In the genomic region with DNA sequence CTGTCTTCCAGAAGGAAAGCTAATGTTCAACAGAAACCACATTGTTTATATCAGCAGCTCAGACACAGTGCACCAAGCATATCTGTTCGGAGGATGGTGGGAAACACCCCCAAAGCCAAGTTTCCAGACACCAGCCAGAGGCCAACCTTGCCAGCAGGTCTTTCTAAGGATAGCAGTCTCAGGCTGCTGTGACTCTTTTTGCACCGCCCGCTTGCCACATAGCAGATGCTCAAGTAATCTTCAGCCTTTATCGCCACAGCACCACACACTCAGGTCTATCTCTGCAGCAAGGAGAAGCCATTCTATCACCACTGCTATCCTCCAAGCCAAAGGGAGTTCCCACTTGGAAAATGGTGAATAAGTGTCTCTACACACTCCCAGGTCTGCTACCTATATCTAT, we compare ENCODE assay signal across 23 mouse cellular contexts.
DNase-seq lines count a peak whose midpoint lies in the region; ATAC-seq and TF ChIP-seq lines count a peak whose summit lies in the region.
"Had no signal": no experiment of that assay in that cellular context is flagged by ENCODE, and none has a peak within 500 bp of the region (broad histone marks: within the 10 kb centered on the region; RNA-seq: fewer than 3 reads in every experiment).

No protein-coding gene starts in this region.

- DNase-seq in layer of hippocampus, adult 2 months (ENCODE audit: low spot score in 2 of 2) = no peak
- no peak for DNase-seq in layer of hippocampus, adult 9-11 months
- DNase-seq in limb, embryonic 10.5 days (ENCODE audit: low spot score) = no peak
- peak; percentile 61 for DNase-seq in brain, adult 2 months (ENCODE audit: low read depth, low spot score)
- no peak for DNase-seq in adrenal gland, postnatal 4 days (ENCODE audit: low spot score in 2 of 2)
- DNase-seq: adrenal gland, adult 2 months; adrenal gland, postnatal 10 days; adrenal gland, postnatal 25 days; cerebellum, adult 11 months; cerebellum, adult 18-20 months; cerebellum, adult 8-10 months; cerebellum, adult 9-11 months; cerebellum, postnatal 14 days; cerebellum, postnatal 36 days; embryo, embryonic 11 days had no signal

- H3K27ac ChIP-seq in layer of hippocampus, adult 2 months = peak overlapping the region; percentile 83
- H3K27ac ChIP-seq in limb, embryonic 12.5 days = peak overlapping the region; percentile 9; the same call in 1 of the 2 replicates
- H3K27ac ChIP-seq in limb, embryonic 10.5 days = no peak overlapping the region
- H3K27ac ChIP-seq: embryonic facial prominence, embryonic 13.5 days; embryonic facial prominence, embryonic 15.5 days; forebrain, embryonic 10.5 days; forebrain, embryonic 12.5 days had no signal

- ATAC-seq in limb, embryonic 12.5 days (ENCODE audit: insufficient number of reproducible peaks, insufficient read depth, low FRiP score, low TSS enrichment, low read depth) = no peak
- ATAC-seq: forebrain, embryonic 14.5 days; forebrain, embryonic 16.5 days had no signal

- WGBS in limb, embryonic 12.5 days = 78% methylated on average over 4 of the region's 4 CpGs
- 85% methylated on average over 4 of the region's 4 CpGs for WGBS in limb, embryonic 10.5 days

- H3K36me3 ChIP-seq in limb, embryonic 12.5 days = no peaks in the 10 kb centered on the region
- H3K36me3 ChIP-seq in limb, embryonic 10.5 days = no peaks in the 10 kb centered on the region
- H3K36me3 ChIP-seq: embryonic facial prominence, embryonic 13.5 days; embryonic facial prominence, embryonic 15.5 days; forebrain, embryonic 10.5 days; forebrain, embryonic 12.5 days had no signal

- no peak overlapping the region for H3K9ac ChIP-seq in limb, embryonic 12.5 days (replicated peaks)
- H3K9ac ChIP-seq: embryonic facial prominence, embryonic 13.5 days; embryonic facial prominence, embryonic 15.5 days; forebrain, embryonic 12.5 days had no signal

- peaks cover 9% of the 10 kb centered on the region for H3K4me1 ChIP-seq in limb, embryonic 12.5 days (replicated peaks)
- peaks cover 4% of the 10 kb centered on the region; the same call in 1 of the 2 replicates for H3K4me1 ChIP-seq in limb, embryonic 10.5 days
- H3K4me1 ChIP-seq: embryonic facial prominence, embryonic 15.5 days had no signal

- no peak overlapping the region for H3K4me2 ChIP-seq in limb, embryonic 12.5 days
- H3K4me2 ChIP-seq: embryonic facial prominence, embryonic 13.5 days; embryonic facial prominence, embryonic 15.5 days; forebrain, embryonic 12.5 days had no signal

- H3K27me3 ChIP-seq in limb, embryonic 12.5 days = no peaks in the 10 kb centered on the region
- no peaks in the 10 kb centered on the region for H3K27me3 ChIP-seq in limb, embryonic 10.5 days (ENCODE audit: low read depth, poor library complexity, severe bottlenecking)
- H3K27me3 ChIP-seq: embryonic facial prominence, embryonic 13.5 days; embryonic facial prominence, embryonic 15.5 days had no signal

- peaks cover 8% of the 10 kb centered on the region; the same call in 1 of the 2 replicates for H3K9me3 ChIP-seq in limb, embryonic 12.5 days
- no peaks in the 10 kb centered on the region for H3K9me3 ChIP-seq in limb, embryonic 10.5 days (replicated peaks)
- H3K9me3 ChIP-seq: embryonic facial prominence, embryonic 13.5 days; embryonic facial prominence, embryonic 15.5 days; forebrain, embryonic 10.5 days had no signal

- TF ChIP-seq CTCF in layer of hippocampus, adult 2 months (conservative IDR thresholded peaks at IDR 0.05) = no peak

- H3K4me3 ChIP-seq in layer of hippocampus, adult 2 months = no peak overlapping the region
- no peak overlapping the region for H3K4me3 ChIP-seq in limb, embryonic 12.5 days (replicated peaks)
- no peak overlapping the region for H3K4me3 ChIP-seq in limb, embryonic 10.5 days
- H3K4me3 ChIP-seq: embryonic facial prominence, embryonic 13.5 days; embryonic facial prominence, embryonic 15.5 days; erythroblast, embryonic 14.5 days; forebrain, embryonic 10.5 days; forebrain, embryonic 12.5 days had no signal
